Comparison of ENCODE assay signal across 22 mouse cellular contexts in the genomic region with DNA sequence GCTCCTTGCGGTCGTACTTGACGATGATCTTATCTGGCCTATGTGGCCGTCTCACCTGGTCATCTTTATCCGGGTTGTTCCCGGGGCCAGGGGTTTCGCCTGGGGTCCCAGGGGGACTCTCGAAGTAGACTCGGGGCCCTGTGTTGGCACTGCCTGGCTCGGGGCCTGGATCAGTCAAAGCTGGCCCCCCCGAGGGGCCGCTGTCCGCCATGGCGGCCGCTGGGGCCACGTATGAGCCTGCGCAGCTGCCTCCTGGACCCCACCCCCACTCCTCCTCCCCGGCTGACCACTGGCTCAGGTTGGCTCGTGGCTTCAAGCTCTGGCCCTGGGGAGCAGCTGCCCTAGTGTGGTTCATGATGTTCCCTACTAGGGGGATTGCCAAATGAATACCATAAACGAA. TPM values are rescaled to one million over a fixed set of nuclear protein-coding genes. Genes with fewer than 3 reads are reported as not detected.
"Had no signal": no experiment of that assay in that cellular context is flagged by ENCODE, and none has a peak within 500 bp of the region (broad histone marks: within the 10 kb centered on the region; RNA-seq: fewer than 3 reads in every experiment).

A gene (minus strand): TSS at position 233 of the 400 bp plus-strand sequence.

- H3K4me3 ChIP-seq: limb, embryonic 12.5 days; limb, embryonic 15.5 days; midbrain, embryonic 12.5 days; midbrain, embryonic 15.5 days; neural tube, embryonic 12.5 days; neural tube, embryonic 15.5 days had no signal

- H3K27ac ChIP-seq: limb, embryonic 12.5 days; limb, embryonic 15.5 days; liver, embryonic 14.5 days; macrophage; midbrain, embryonic 12.5 days; midbrain, embryonic 15.5 days; neural tube, embryonic 12.5 days; neural tube, embryonic 15.5 days; stomach, postnatal 0 days had no signal

- DNase-seq: kidney, adult 18-20 months; kidney, adult 9 months; kidney, postnatal 14 days; left cerebral cortex, postnatal 4 days; liver, postnatal 0 days; lung, embryonic 14.5 days; right cerebral cortex, adult 18-20 months; right cerebral cortex, postnatal 14 days; right cerebral cortex, postnatal 4 days had no signal

RNA-seq across cellular contexts. Expression of the gene that starts here (rescaled TPM):
- total RNA-seq: layer of hippocampus, postnatal 10 days; left cerebral cortex, adult 8-10 months; left cerebral cortex, postnatal 14 days; left cerebral cortex, postnatal 4 days; megakaryocyte, adult 5-6 weeks had no signal
